Mouse (Mus musculus): ENCODE data around the gene A730049H05Rik. TPM values are rescaled to one million over a fixed set of nuclear protein-coding genes. Genes with fewer than 3 reads are reported as not detected.

A730049H05Rik gene
- polyA plus RNA-seq, 1 experiment: not detected

DNA sequence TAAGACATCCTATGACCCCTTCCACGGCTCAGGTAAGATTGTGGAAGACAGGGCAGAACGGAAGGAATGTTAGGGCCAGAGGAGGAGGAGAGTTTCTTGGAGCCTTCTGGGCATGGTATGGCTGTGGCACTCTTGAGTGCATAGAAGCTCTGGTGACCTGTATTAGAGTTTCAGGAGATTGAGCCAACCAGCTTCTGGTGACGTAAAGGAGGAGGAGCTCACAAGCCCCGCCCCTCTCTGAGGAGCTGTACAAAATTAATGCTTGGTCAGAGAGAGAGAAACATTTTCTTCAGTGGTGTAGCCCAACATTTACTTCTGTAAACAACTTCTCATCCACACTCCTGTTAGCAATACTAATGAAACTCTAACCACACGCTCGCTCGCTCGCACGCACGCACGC, 13.9 kb upstream of the A730049H05Rik start:
- Histone ChIP-seq H3K9me3 (peaks cover 18% of the 10 kb centered on the region), H3K27me3 (replicated peaks) (no peaks in the 10 kb centered on the region), H3K4me1 (no peaks in the 10 kb centered on the region), H3K36me3 (replicated peaks; ENCODE audit: low read length) (no peaks in the 10 kb centered on the region), H3K4me3 (replicated peaks) (no peak overlapping the region)
- TF ChIP-seq FLI1 (IDR thresholded peaks at IDR 0.05; ENCODE audit: low read length) (no peak), GATA1 (IDR thresholded peaks at IDR 0.05; ENCODE audit: borderline replicate concordance, low read length) (no peak)

DNA sequence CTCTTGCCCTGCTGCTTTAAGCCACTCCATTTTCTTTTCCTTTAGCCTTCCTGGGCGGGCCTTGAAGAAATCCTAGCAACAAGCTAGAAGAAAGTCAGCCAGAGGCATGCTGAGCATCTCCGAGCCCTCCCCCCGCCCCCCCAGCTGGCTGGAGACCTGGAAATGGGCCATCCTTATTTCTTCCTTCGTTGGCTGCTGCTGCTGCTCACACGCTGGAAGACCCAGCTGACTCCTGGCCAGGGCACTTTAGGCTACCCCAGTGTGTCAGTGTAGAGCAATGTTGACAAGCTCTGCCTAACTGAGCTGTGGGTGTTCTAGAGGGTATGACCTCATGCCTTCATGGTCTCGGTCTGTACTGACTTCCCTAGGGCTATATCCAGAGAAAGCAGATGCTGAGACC, 13.1 kb upstream of the A730049H05Rik start:
- no peak overlapping the region for H3K4me3 ChIP-seq (replicated peaks)
- TF ChIP-seq GATA1 (IDR thresholded peaks at IDR 0.05; ENCODE audit: borderline replicate concordance, low read length) (no peak), FLI1 (IDR thresholded peaks at IDR 0.05; ENCODE audit: low read length) (no peak)

DNA sequence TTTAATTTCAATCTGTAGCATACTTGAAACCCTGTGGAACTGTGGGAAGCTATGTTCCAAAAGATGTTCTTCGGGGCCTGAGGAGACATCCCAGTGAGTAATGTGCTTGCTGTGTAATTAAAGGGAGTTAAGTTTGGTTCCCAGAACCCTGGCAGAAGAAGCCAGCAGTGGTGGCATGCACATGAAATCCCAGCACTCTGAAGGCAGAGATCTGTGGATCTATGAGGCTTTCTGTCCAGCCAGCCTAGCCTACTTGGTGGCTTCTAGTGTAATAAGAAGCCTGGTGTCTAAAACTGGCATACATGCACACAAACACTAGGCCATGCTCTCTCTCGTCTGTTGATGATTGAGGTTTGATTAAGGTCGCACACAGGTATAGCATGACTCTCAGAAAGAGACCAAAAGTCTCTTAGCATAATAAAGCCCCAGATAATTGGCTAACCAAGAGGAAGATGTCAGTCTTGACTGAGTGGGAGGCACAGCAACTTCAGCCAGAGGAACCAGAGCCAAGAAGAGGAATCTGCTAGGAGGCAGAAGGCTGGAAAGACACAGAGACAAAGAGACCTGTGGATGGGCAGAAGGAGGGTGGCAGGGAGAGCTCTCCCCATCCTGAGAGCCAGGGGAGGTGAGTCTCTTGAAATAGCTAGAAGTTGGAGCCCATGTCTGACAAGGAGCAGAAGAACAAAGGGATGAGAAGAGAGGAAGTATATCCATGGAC, 11.9 kb upstream of the A730049H05Rik start:
- H3K4me1 ChIP-seq: no peaks in the 10 kb centered on the region
- H3K27me3 ChIP-seq (replicated peaks): no peaks in the 10 kb centered on the region
- H3K9me3 ChIP-seq: peaks cover 20% of the 10 kb centered on the region; the same call in 1 of the 2 replicates
- H3K36me3 ChIP-seq (replicated peaks; ENCODE audit: low read length): no peaks in the 10 kb centered on the region
- no peak overlapping the region for H3K4me3 ChIP-seq (replicated peaks)
- TF ChIP-seq FLI1 (IDR thresholded peaks at IDR 0.05; ENCODE audit: low read length) (no peak), GATA1 (IDR thresholded peaks at IDR 0.05; ENCODE audit: borderline replicate concordance, low read length) (no peak)

More for the DNA sequence above, 13.1 kb upstream of the A730049H05Rik start:
- no peaks in the 10 kb centered on the region for H3K36me3 ChIP-seq (replicated peaks; ENCODE audit: low read length)
- H3K4me1 ChIP-seq: no peaks in the 10 kb centered on the region
- no peaks in the 10 kb centered on the region for H3K27me3 ChIP-seq (replicated peaks)
- peaks cover 16% of the 10 kb centered on the region; the same call in 1 of the 2 replicates for H3K9me3 ChIP-seq

DNA sequence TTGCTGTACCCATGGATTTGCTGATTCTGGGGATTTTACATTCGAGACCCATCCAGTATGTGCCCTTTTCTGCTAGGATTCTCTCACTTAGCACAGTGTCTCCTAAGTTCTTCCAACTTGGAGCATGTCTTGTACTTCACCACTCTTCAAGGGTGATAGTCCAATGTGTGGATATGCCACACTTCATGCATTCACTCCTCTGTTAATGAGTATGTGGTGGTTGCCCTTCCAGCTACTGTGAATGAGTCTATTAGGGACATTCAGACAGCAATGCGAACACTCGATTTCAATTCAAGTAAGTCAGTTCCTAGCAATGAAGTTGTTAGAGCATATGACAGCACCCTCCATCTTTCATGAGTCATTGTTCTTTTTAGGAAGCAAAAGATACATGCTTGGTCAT, 6.5 kb upstream of the A730049H05Rik start:
- H3K27me3 ChIP-seq (replicated peaks): no peaks in the 10 kb centered on the region
- TF ChIP-seq GATA1 (IDR thresholded peaks at IDR 0.05; ENCODE audit: borderline replicate concordance, low read length) (no peak), FLI1 (IDR thresholded peaks at IDR 0.05; ENCODE audit: low read length) (no peak)
- no peaks in the 10 kb centered on the region for H3K36me3 ChIP-seq (replicated peaks; ENCODE audit: low read length)
- H3K4me1 ChIP-seq: no peaks in the 10 kb centered on the region
- H3K9me3 ChIP-seq: peaks cover 20% of the 10 kb centered on the region
- no peak overlapping the region for H3K4me3 ChIP-seq (replicated peaks)

DNA sequence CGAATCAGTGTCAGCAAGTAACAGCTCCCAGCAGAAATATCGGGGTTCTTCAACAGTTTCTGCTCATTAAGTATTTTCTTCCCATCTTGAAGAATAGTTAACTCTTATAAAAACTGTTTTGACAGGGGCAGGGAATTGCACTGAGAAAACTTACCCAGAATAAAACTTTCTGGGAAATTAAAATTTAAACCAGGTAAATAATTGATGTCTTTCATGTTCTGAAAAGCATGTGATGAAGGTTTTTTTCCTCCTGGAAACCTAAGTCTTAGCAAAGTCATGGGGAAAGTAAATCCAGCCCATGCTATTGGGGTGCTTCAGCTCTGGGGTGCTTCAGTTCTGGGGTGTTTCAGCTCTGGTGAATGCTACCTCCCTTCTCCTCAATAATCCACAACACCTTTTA, 5.7 kb upstream of the A730049H05Rik start:
- Histone ChIP-seq H3K9me3 (peaks cover 20% of the 10 kb centered on the region), H3K4me3 (replicated peaks) (no peak overlapping the region), H3K36me3 (replicated peaks; ENCODE audit: low read length) (no peaks in the 10 kb centered on the region), H3K4me1 (no peaks in the 10 kb centered on the region), H3K27me3 (replicated peaks) (no peaks in the 10 kb centered on the region)
- no peak for TF ChIP-seq FLI1 (IDR thresholded peaks at IDR 0.05; ENCODE audit: low read length)
- TF ChIP-seq GATA1 (IDR thresholded peaks at IDR 0.05; ENCODE audit: borderline replicate concordance, low read length): no peak

DNA sequence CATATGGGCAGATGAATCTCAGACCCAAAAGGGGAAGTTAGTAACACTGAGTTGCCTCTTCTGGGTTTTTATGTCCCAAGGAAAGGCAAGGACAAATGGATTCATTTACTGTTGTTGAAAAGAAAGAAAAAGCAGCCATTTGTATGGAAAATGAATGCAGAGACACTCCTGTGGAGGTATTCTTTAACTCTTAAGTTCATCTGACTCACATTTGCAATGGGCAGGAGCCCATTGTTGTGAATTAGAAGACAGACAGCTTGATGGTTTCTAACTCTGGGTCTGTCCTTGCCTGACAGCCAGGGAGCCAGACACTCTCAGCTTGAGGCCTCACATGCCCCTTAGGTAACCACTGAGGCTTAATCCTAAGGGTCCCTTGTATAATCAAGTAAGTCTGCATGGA, 4.7 kb upstream of the A730049H05Rik start:
- peaks cover 24% of the 10 kb centered on the region for H3K9me3 ChIP-seq
- TF ChIP-seq FLI1 (IDR thresholded peaks at IDR 0.05; ENCODE audit: low read length): no peak
- no peak for TF ChIP-seq GATA1 (IDR thresholded peaks at IDR 0.05; ENCODE audit: borderline replicate concordance, low read length)

DNA sequence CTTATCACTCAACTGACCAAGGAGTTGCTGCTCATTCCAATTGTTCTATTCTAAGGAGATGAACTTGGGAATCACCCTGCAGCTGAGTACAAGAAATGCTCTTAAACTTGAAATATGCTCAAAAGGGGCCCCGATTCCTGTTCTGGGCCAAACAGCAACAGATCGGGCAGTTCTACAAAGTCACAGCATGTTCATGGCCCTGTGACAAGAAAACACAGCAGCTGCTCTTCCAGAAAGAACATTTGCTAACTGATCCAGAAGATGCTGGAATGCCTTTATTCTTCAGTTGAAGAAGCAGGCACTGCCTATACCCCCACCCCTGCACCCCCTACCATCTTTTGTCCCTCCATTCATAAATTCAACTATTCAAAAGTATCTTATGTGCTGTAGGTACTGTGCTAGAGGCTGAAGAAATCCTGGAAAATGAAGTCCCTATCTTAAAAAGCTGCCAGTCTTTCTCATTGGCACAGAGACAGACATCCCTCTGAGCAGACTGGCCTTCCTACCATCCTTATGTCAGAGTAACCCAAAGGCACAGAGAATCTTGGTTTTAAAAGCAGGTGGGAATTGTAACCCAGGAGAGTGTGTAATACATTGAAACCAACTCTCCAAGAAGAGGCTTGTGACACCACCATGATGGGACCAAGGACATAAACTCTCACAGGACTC, 3.4 kb upstream of the A730049H05Rik start:
- peaks cover 23% of the 10 kb centered on the region for H3K9me3 ChIP-seq

More for the DNA sequence above, 4.7 kb upstream of the A730049H05Rik start:
- Histone ChIP-seq H3K36me3 (replicated peaks; ENCODE audit: low read length) (no peaks in the 10 kb centered on the region), H3K4me3 (replicated peaks) (no peak overlapping the region), H3K4me1 (no peaks in the 10 kb centered on the region), H3K27me3 (replicated peaks) (no peaks in the 10 kb centered on the region)

DNA sequence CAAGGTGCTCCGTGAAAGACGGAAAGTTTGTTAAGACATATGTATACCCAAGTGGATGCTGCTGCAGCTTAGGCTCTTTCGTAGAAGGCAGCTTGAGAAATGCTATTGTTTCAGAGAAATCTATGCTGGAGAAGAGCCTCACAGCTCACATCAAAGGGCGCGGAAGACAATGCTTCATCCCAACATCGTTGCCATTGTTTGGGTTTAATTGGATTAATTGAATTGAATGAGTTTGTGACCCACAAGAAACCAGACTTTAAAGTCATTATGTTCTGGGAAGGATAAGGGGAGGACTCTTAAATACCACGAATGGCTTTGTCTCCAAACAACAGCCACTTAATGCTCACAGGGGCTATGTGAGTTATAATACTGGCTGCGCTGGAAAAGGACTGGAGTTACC, 1.4 kb downstream of the A730049H05Rik start:
- H3K36me3 ChIP-seq (replicated peaks; ENCODE audit: low read length): no peaks in the 10 kb centered on the region
- no peaks in the 10 kb centered on the region for H3K4me1 ChIP-seq
- no peak for TF ChIP-seq GATA1 (IDR thresholded peaks at IDR 0.05; ENCODE audit: borderline replicate concordance, low read length)
- TF ChIP-seq FLI1 (IDR thresholded peaks at IDR 0.05; ENCODE audit: low read length): no peak
- H3K9me3 ChIP-seq: peaks cover 16% of the 10 kb centered on the region
- no peak overlapping the region for H3K4me3 ChIP-seq (replicated peaks)
- H3K27me3 ChIP-seq (replicated peaks): no peaks in the 10 kb centered on the region

More for the DNA sequence above, 3.4 kb upstream of the A730049H05Rik start:
- no peaks in the 10 kb centered on the region for H3K27me3 ChIP-seq (replicated peaks)
- no peak for TF ChIP-seq FLI1 (IDR thresholded peaks at IDR 0.05; ENCODE audit: low read length)
- TF ChIP-seq GATA1 (IDR thresholded peaks at IDR 0.05; ENCODE audit: borderline replicate concordance, low read length): no peak
- H3K4me3 ChIP-seq (replicated peaks): no peak overlapping the region
- H3K4me1 ChIP-seq: no peaks in the 10 kb centered on the region
- H3K36me3 ChIP-seq (replicated peaks; ENCODE audit: low read length): no peaks in the 10 kb centered on the region

DNA sequence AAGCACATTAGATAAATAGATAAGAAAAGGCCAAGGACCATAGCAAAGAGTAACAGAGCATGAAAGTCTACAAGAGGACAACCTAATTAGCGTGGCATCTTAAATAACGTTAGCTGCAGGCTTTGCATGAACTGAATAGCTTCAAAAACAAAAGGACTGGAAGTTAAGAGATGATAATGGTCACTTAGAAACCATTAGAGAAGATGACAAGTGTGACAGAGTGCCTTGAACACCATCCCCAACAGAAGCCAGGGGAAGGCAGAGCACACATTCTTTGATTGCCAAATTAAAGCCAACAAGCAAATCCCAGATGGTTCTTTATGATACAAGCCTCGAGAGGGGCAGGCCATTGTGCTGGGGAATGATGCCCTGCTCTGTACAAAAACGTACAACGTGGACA, 5.3 kb downstream of the A730049H05Rik start:
- TF ChIP-seq FLI1 (IDR thresholded peaks at IDR 0.05; ENCODE audit: low read length) (no peak), GATA1 (IDR thresholded peaks at IDR 0.05; ENCODE audit: borderline replicate concordance, low read length) (no peak)
- Histone ChIP-seq H3K9me3 (peaks cover 13% of the 10 kb centered on the region), H3K36me3 (replicated peaks; ENCODE audit: low read length) (no peaks in the 10 kb centered on the region)

DNA sequence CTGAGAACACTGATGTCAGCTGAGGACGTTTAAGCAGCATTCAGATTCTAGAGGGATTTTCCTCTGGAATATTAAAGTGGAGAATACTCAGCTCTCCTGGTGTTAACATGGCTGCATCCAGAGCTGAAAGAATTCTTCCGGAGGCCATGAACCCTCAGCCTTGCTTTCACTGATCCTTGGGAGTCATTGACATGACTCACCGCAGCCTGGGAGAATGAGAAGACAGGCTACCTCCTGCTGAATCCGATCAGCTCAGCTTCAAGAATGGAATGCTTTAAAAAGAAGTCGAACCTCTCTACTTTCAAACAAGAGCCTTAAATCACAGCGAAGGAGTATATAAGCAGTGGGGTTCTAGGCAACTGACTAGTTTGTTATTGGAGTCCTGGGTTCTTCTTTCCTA, 5.7 kb downstream of the A730049H05Rik start:
- Histone ChIP-seq H3K9me3 (peaks cover 12% of the 10 kb centered on the region), H3K36me3 (replicated peaks; ENCODE audit: low read length) (no peaks in the 10 kb centered on the region), H3K4me3 (replicated peaks) (no peak overlapping the region), H3K27me3 (replicated peaks) (no peaks in the 10 kb centered on the region), H3K4me1 (no peaks in the 10 kb centered on the region)
- no peak for TF ChIP-seq GATA1 (IDR thresholded peaks at IDR 0.05; ENCODE audit: borderline replicate concordance, low read length)

More for the DNA sequence above, 5.3 kb downstream of the A730049H05Rik start:
- Histone ChIP-seq H3K4me3 (replicated peaks) (no peak overlapping the region), H3K4me1 (no peaks in the 10 kb centered on the region), H3K27me3 (replicated peaks) (no peaks in the 10 kb centered on the region)

Measured in megakaryocyte, embryonic 14.5 days (primary cell).